Mouse (Mus musculus) brain, adult 2 months (tissue): ENCODE measurements around the gene Sesn1.
"Not testable (repeated sequence)": the region's sequence is repeated elsewhere in the genome, so short reads cannot be mapped to it uniquely, and the experiment has no call there.

Experiments used
- DNase-seq: peaks from one replicate; pipeline ENCODE4 v3.0.0; 2011; ENCODE audit warnings: low read depth, low spot score

Sesn1 gene

GRCm38 (mm10) chr10:41809771-41810563 is at the start of gene Sesn1, which contains the start of gene Cep57l1:
TSS of gene Sesn1 (plus strand) at chr10:41809935.
TSS of gene Cep57l1 (minus strand) at chr10:41809871.
- peak; percentile 90 for DNase-seq

DNA sequence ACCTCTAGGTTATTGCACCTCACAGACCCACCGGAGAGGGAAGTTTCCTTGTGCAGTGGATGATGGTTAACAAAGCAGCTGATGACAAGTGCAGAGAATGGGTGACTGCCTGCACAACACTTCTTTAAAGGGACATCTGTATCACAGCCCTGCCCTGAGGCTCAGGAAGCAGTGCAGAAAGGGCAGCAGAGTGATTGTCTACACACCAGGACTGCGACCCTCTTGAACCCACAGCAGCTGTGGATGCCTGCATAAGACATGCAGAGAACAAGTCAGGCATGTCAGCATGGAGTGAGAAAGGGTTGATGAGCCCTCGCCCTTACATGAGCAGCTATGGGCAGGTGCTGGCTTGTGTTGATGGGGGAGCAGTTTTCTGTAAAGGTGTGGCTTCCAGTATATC is 48.9 kb upstream of the Sesn1 start:
- DNase-seq, result no peak

- no peak for DNase-seq
Observed at GRCm38 (mm10) chr10:41763741-41764385, 45.9 kb upstream of the Sesn1 start.

DNA sequence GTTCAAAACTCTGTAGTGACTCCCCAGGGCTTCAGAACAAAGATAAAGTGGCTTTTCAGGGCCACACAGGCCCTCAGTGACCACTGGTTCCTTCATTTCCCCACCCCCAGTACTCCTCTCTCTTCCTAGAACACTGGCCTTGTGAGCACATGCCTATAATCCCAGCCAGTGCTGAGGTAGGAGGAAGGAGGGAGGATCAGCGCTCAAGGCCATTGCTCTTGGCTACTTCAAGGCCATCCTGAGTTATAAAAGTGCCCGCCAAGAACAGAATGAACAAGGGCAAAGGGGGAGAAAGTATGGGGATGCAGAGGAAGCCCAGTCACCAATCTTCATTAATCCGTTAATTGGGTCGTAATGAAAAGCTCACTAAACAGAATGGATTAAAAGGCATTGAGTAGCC is 44.1 kb upstream of the Sesn1 start:
- DNase-seq, result no peak

- peak; percentile 38 for DNase-seq
Observed at GRCm38 (mm10) chr10:41766280-41766679, 43.5 kb upstream of the Sesn1 start.

- DNase-seq, result no peak
Observed at GRCm38 (mm10) chr10:41767254-41767653, 42.5 kb upstream of the Sesn1 start.

DNA sequence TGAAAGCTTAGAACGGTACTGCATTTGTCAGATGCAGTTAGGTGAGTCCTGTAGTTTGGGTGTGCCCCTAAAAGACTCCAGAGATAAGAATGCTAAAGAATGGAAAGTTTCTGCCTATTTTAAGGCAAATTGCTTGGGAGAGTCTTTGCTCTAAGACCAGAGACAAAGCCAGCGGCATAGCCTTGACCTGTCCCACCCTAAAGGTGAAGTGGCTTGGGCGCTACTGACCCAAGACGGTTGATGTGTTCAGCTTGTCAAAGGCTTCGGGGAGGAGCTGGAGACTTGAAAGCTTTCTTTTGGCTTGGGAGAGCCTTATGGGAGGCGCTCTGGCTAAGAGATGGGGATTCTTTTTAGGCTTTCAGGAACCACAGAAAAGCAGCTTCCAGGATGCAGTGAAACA is 17.4 kb upstream of the Sesn1 start:
- no peak for DNase-seq

DNA sequence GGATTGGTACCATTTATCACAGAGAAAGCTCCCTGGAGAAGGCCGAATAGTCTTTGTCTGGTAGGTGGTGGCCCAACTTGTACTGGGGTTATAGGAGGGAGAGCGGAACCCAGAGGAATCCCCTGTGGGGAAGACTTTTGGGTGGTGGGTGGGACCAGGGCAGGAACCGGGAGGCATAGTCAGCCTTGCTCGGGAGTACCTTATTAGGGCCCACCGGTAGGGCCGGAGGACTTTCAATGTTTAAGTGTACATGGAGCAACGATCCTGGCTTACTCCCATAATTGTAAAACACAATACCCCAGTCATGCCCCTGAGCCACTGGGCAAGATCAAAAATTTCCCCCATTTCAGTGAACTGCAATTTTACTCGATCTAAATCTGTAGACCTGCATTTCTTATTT is 12.5 kb upstream of the Sesn1 start:
- no peak for DNase-seq

DNA sequence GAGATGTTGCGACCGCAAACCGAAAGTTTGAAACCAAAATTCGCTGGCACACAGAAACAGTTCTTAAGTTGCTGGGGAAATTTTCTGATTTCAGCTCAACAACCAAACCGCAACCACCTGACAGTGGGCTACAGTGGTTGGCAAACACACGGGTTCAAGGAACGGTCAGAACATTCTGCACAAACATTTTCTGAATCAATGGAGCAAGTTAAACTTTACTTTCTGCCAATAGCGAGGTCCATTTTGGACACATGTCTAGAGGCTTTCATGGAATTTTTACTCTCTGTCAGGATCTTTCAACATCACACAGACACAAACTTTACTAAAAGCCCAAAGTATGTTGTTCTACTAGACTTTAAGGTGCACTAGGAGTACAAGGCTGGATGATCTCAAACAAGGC is 6.3 kb upstream of the Sesn1 start:
- no peak for DNase-seq

DNA sequence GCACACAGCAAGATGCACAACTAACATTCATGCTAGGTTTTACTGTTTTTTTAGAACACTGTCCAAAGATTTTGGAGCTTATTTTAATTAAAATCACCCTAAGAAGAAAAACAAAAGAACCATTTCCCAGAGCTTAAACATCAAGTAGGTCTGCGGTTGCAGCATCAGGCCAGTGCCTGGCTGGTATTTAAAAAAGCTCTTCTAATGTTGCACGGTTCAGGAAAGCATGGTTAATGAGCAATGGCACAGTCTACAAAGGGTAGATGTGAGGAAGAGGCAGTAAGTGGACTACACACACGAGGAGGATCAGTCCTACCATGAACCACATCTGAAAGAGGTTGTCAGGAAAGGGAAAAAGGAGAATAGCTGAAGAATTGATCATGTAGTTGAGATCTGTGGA is 5.0 kb upstream of the Sesn1 start:
- DNase-seq, result no peak

GRCm38 (mm10) chr10:41805729-41806355 is 3.9 kb upstream of the Sesn1 start:
- no peak for DNase-seq

- peak; percentile 98 for DNase-seq
Observed at GRCm38 (mm10) chr10:41809080-41809770, 510 bp upstream of the Sesn1 start.

DNA sequence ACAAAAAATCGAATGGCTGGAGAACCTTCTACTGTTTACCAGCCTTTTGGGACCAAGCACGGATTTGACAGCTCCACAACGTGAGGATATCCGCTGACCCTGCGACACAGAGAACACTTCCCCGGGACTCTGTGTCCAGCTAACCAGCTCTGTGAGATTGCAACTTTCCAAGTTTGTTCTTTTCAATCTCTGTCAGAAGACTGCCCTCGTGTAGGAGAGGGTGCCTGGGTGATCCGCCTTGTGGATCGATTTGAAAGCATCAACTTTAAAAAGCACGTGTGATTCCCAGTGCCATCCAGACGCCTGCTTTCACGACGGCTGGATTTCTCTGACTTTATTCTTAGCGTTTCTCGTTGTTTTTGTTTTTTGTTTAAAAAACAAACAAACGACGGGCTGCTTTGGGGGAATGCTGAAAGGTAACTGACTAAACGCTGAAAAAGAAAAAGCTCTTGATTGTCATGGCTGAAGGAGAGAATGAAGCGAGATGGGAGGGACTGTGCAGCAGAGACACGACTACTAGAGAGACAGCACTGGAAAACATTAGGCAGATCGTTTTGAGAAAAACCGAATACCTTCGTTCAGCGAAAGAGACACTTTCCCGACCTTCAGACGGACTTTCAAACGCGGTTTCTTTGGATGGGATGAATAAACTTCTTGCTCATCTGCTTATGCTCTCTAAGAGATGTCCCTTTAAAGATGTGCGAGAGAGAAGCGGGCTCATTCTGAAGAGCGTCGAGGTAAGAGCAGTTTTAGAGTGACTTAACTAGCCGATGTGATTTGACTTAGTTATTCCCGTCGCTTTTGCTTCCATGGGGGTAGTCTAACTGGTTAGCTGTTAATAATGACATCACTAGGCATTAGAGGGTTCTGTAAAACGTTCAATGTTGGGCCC is 1.1 kb downstream of the Sesn1 start:
- DNase-seq, result no peak

- DNase-seq, result no peak
Observed at GRCm38 (mm10) chr10:41812566-41812965, 2.8 kb downstream of the Sesn1 start.

DNA sequence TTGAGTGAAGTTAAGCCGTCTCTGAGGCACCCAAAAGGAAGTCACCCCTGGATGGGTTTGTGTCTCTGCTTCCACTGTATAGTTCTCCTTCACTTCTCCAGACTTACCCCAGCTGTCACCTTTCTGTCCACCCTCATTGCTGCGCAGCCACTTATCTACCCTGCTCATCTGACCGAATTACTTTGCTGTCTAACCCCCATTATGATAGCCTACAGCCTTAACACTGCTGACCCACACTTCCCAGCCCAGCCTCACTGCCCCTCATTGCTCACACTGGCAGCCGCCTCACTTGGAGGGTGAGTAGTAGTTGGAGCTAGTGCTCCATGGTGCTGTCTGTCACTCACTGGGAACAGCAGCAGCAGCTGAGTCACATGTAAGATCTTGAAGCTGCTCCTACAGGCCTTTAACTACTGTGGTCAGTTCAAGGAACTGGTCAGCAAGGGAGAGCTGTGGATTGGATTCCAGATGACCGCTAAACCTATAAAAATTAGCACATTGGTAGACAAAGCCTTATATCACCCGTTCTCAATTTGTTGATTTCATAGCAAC is 4.6 kb downstream of the Sesn1 start:
- no peak for DNase-seq

DNA sequence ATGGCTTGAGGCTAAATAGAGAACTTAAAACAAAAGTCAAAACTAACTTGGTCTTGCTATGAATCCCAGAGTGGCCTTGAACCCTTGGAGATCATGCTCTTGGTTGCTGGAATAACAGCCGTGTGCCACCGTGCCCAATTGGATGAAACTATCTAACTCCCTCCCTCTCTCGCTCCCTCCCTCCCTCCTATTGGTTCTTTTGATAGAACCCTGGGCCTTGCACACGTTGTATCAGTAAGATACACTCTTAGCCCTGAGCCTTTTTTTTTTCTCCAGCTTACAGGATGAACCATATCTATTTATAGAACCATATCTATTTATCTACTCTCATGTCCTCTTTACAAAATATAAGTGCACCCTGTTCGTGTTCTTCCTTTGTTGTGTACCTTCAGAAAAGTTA is 6.8 kb downstream of the Sesn1 start:
- DNase-seq, result no peak

GRCm38 (mm10) chr10:41818036-41818732 is 8.4 kb downstream of the Sesn1 start:
- DNase-seq, result peak; percentile 38

DNA sequence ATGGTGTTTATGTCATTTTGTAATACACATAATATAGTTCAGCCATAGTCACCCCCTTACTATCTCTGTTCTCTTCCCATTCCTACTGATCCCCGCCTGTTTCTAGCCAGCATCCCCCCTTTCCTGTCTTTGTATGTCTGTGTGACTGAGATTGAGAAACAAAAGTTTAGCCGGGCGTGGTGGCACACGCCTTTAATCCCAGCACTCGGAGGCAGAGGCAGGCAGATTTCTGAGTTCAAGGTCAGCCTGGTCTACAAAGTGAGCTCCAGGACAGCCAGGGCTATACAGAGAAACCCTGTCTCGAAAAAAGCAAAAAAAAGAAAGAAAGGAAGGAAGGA is 9.0 kb downstream of the Sesn1 start:
- DNase-seq, result not testable (repeated sequence)

DNA sequence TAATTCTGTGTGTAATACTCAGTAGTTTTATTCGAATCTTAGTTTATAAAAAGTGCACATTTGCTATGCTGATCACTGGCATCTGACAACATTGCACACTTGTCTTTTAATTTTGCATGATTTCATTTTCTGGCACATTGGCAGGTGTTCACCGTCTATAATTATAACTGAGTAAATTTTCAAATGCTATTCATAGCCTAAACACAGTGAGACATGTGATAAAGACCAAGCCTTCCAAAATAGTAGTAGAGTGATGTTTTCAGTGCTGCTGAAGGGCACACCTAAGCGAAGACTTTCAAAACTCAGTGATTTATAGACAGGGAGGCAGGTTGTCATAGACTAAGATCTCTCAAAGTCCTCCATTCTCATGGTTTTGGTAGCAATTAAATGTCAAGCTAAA is 9.6 kb downstream of the Sesn1 start:
- DNase-seq, result peak; percentile 65

- DNase-seq, result no peak
Observed at GRCm38 (mm10) chr10:41820401-41820800, 10.7 kb downstream of the Sesn1 start.
